Mouse (Mus musculus): ENCODE data around the gene Adgrg5. TPM values are rescaled to one million over a fixed set of nuclear protein-coding genes. Genes with fewer than 3 reads are reported as not detected.
A peak's percentile ranks its signal among the peaks of the same experiment; 100 is the strongest.

The Adgrg5 gene
- polyA plus RNA-seq, 1 experiment from 2014 or later: 0.21 TPM

DNA sequence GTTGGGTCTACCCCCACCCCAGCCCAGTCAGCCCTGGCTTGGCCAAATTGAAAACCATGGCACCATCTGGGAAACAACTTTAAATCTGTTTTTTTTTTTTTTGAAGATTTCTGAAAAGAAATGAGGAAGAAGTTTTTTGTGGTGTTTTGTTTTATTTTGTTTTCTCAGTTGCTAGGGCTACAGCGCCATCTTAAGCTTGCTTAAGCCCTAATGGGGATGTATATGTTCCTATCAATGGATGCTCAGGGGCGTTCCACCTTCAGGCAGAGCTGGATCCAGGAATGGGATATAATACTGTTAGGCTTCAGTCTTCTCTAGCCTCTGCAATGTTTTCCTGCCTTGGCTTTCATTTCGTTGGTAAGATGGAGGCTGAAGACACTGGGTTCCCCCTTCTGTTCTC lies 11.7 kb downstream of the Adgrg5 start:
- Histone ChIP-seq H3K4me1 (ENCODE audit: insufficient read depth) (no peaks in the 10 kb centered on the region), H3K27ac (ENCODE audit: low read depth) (no peak overlapping the region), H3K4me2 (no peak overlapping the region), H3K36me3 (ENCODE audit: insufficient read depth) (no peaks in the 10 kb centered on the region), H3K9ac (no peak overlapping the region), H3K4me3 (ENCODE audit: low read depth, low read length) (no peak overlapping the region), H3K27me3 (ENCODE audit: insufficient read depth, low read length) (no peaks in the 10 kb centered on the region), H3K9me3 (ENCODE audit: low read depth, low read length) (no peaks in the 10 kb centered on the region)
- WGBS: 82% methylated on average over 3 of the region's 3 CpGs
- ATAC-seq (ENCODE audit: insufficient read depth): no peak
- DNase-seq: no peak
- TF ChIP-seq CTCF (IDR thresholded peaks at IDR 0.05; ENCODE audit: low read depth): no peak

DNA sequence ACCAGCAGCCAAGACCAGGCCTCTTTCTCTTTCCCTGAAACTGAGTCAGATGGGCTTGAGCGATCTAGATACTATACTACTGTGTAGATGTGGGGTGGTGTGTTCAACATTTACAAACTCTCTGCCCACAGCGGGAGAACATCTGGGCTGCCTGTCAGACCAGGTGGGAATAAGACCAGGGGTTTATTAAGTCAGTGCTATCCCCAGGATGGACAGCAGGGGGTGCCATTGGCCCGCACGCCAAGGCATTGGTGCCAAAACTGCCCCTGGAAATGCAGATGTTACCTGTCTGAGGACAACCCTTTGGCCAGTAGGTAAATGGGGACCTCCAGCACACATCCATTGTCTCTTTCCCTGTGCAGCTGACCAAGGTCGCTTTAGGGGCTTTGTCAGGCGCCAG lies 19.1 kb downstream of the Adgrg5 start:
- no peak overlapping the region for H3K9ac ChIP-seq
- H3K4me2 ChIP-seq: no peak overlapping the region
- peak; percentile 73 for DNase-seq
- WGBS: 12% methylated on average over 6 of the region's 6 CpGs
- H3K27me3 ChIP-seq (ENCODE audit: insufficient read depth, low read length): no peaks in the 10 kb centered on the region
- peak; percentile 92 for TF ChIP-seq CTCF (IDR thresholded peaks at IDR 0.05; ENCODE audit: low read depth)
- H3K36me3 ChIP-seq (ENCODE audit: insufficient read depth): no peaks in the 10 kb centered on the region
- no peak for ATAC-seq (ENCODE audit: insufficient read depth)
- H3K27ac ChIP-seq (ENCODE audit: low read depth): no peak overlapping the region
- no peak overlapping the region for H3K4me3 ChIP-seq (ENCODE audit: low read depth, low read length)
- H3K4me1 ChIP-seq (ENCODE audit: insufficient read depth): no peaks in the 10 kb centered on the region
- H3K9me3 ChIP-seq (ENCODE audit: low read depth, low read length): no peaks in the 10 kb centered on the region

- DNase-seq (no peak), ATAC-seq (ENCODE audit: insufficient read depth) (no peak)
- Histone ChIP-seq H3K9ac (no peak overlapping the region), H3K27ac (ENCODE audit: low read depth) (no peak overlapping the region), H3K4me1 (ENCODE audit: insufficient read depth) (no peaks in the 10 kb centered on the region), H3K27me3 (ENCODE audit: insufficient read depth, low read length) (no peaks in the 10 kb centered on the region), H3K9me3 (ENCODE audit: low read depth, low read length) (no peaks in the 10 kb centered on the region), H3K4me2 (no peak overlapping the region), H3K36me3 (ENCODE audit: insufficient read depth) (no peaks in the 10 kb centered on the region), H3K4me3 (ENCODE audit: low read depth, low read length) (no peak overlapping the region)
- WGBS: 44% methylated on average over 6 of the region's 6 CpGs
- no peak for TF ChIP-seq CTCF (IDR thresholded peaks at IDR 0.05; ENCODE audit: low read depth)
Observed at GRCm38 (mm10) chr8:94945185-94945584, 21.7 kb downstream of the Adgrg5 start.

DNA sequence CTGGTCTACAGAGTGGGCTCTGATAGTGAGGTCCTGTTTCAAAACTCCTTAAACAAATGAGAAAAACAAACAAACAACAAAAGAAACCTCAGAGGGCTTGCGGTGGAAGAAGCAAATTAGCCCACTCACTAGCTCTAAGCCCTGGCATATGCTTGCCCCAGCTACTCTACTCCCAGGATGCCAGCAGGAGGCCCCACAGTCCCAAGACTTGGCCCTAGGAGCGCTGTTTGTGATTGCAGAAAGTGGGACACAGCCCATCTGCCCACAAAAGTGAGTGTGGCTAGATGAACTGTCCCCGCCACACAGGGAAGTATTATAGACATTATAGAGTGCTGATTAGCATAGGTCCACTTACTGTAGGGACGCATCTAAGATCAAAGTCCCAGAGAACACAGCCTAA lies 24.9 kb downstream of the Adgrg5 start:
- Histone ChIP-seq H3K9me3 (ENCODE audit: low read depth, low read length) (no peaks in the 10 kb centered on the region), H3K36me3 (ENCODE audit: insufficient read depth) (no peaks in the 10 kb centered on the region), H3K4me1 (ENCODE audit: insufficient read depth) (no peaks in the 10 kb centered on the region), H3K4me3 (ENCODE audit: low read depth, low read length) (no peak overlapping the region), H3K27me3 (ENCODE audit: insufficient read depth, low read length) (no peaks in the 10 kb centered on the region), H3K27ac (ENCODE audit: low read depth) (no peak overlapping the region), H3K9ac (no peak overlapping the region), H3K4me2 (no peak overlapping the region)
- no peak for ATAC-seq (ENCODE audit: insufficient read depth)
- WGBS: 64% methylated on average over 4 of the region's 4 CpGs
- TF ChIP-seq CTCF (IDR thresholded peaks at IDR 0.05; ENCODE audit: low read depth): no peak
- no peak for DNase-seq

DNA sequence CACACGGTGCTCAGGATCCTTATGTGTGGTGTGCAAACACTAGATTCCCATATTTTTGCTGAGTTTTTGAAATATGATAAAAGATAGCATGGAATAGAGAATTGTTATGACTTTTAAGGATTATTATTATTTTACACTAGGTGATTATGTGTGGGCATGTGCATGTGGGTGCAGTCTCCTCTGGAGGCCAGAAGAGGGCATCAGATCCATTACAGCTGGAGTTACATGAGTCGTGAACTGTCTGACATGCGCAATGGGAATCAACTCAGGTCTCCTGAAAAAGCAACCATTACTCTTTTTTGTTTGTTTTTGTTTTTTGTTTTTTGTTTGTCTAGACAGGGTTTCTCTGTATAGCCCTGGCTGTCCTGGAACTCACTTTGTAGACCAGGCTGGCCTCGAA lies 25.5 kb downstream of the Adgrg5 start:
- no peak overlapping the region for H3K27ac ChIP-seq (ENCODE audit: low read depth)
- DNase-seq (no peak), ATAC-seq (ENCODE audit: insufficient read depth) (no peak)
- H3K4me2 ChIP-seq: no peak overlapping the region
- H3K27me3 ChIP-seq (ENCODE audit: insufficient read depth, low read length): no peaks in the 10 kb centered on the region
- H3K9me3 ChIP-seq (ENCODE audit: low read depth, low read length): no peaks in the 10 kb centered on the region
- WGBS: 76% methylated on average over 4 of the region's 4 CpGs
- no peaks in the 10 kb centered on the region for H3K4me1 ChIP-seq (ENCODE audit: insufficient read depth)
- H3K36me3 ChIP-seq (ENCODE audit: insufficient read depth): no peaks in the 10 kb centered on the region
- no peak overlapping the region for H3K4me3 ChIP-seq (ENCODE audit: low read depth, low read length)
- peak; percentile 26 for TF ChIP-seq CTCF (IDR thresholded peaks at IDR 0.05; ENCODE audit: low read depth)
- H3K9ac ChIP-seq: no peak overlapping the region

- Histone ChIP-seq H3K9me3 (ENCODE audit: low read depth, low read length) (no peaks in the 10 kb centered on the region), H3K27ac (ENCODE audit: low read depth) (no peak overlapping the region), H3K4me1 (ENCODE audit: insufficient read depth) (0 out of 2 replicates have a peak, but pooled peaks cover 4% of the 10 kb centered on the region), H3K4me3 (ENCODE audit: low read depth, low read length) (no peak overlapping the region), H3K9ac (no peak overlapping the region), H3K27me3 (ENCODE audit: insufficient read depth, low read length) (no peaks in the 10 kb centered on the region), H3K4me2 (no peak overlapping the region), H3K36me3 (ENCODE audit: insufficient read depth) (no peaks in the 10 kb centered on the region)
- DNase-seq: peak; percentile 87
- peak; percentile 53; the same call in 1 of the 2 replicates for ATAC-seq (ENCODE audit: insufficient read depth)
- TF ChIP-seq CTCF (IDR thresholded peaks at IDR 0.05; ENCODE audit: low read depth): peak; percentile 99
- WGBS: 20% methylated on average over 4 of the region's 4 CpGs
Observed at GRCm38 (mm10) chr8:94950046-94950445, 26.6 kb downstream of the Adgrg5 start.

DNA sequence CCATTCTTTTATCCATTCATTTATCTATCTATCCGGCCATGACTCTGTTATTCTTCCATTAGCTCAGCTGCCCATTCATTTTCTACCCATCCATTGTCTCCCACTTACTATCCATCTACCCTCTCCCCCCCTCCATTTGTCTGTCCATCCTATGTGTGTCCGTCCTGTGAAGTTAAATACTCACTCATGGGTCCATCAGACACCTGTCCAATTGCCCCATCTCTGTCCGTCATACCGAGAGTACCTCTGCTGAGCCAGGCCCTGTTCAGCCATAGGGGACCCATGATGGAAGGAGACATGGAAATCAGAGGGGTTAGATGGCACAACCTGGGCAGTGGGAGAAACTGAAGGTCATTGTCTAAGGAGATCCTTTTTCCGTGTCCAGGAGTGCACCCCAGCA lies 27.0 kb downstream of the Adgrg5 start:
- H3K9me3 ChIP-seq (ENCODE audit: low read depth, low read length): no peaks in the 10 kb centered on the region
- DNase-seq (no peak), ATAC-seq (ENCODE audit: insufficient read depth) (no peak)
- H3K36me3 ChIP-seq (ENCODE audit: insufficient read depth): no peaks in the 10 kb centered on the region
- H3K4me1 ChIP-seq (ENCODE audit: insufficient read depth): 0 out of 2 replicates have a peak, but pooled peaks cover 4% of the 10 kb centered on the region
- no peak overlapping the region for H3K4me2 ChIP-seq
- H3K4me3 ChIP-seq (ENCODE audit: low read depth, low read length): no peak overlapping the region
- H3K9ac ChIP-seq: no peak overlapping the region
- H3K27ac ChIP-seq (ENCODE audit: low read depth): no peak overlapping the region
- 78% methylated on average over 5 of the region's 5 CpGs for WGBS
- no peaks in the 10 kb centered on the region for H3K27me3 ChIP-seq (ENCODE audit: insufficient read depth, low read length)
- no peak for TF ChIP-seq CTCF (IDR thresholded peaks at IDR 0.05; ENCODE audit: low read depth)

DNA sequence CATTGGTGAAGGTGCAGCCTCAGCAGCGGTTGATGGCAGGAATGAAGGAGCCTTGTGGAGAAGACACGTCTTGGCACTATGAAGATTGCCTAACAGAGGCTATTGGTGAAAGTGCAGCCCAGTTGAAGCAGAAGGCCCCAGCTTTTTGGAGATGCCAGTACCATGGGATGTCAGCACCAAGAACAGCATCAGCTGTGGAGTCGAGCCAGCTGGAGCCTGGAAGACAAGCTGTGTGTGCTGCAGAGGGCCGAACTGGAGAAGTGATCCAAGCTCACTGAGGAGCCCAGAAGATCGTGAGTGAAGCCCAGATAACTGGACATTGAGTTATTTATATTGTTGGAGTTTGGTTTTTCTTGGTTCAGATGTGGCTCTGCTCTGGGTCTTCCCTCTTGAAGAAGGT lies 28.6 kb downstream of the Adgrg5 start:
- Histone ChIP-seq H3K27ac (ENCODE audit: low read depth) (no peak overlapping the region), H3K27me3 (ENCODE audit: insufficient read depth, low read length) (no peaks in the 10 kb centered on the region), H3K9ac (no peak overlapping the region), H3K4me2 (no peak overlapping the region), H3K4me1 (ENCODE audit: insufficient read depth) (0 out of 2 replicates have a peak, but pooled peaks cover 4% of the 10 kb centered on the region), H3K9me3 (ENCODE audit: low read depth, low read length) (no peaks in the 10 kb centered on the region), H3K4me3 (ENCODE audit: low read depth, low read length) (no peak overlapping the region), H3K36me3 (ENCODE audit: insufficient read depth) (no peaks in the 10 kb centered on the region)
- no peak for TF ChIP-seq CTCF (IDR thresholded peaks at IDR 0.05; ENCODE audit: low read depth)
- ATAC-seq (ENCODE audit: insufficient read depth) (no peak), DNase-seq (no peak)
- 57% methylated on average over 5 of the region's 5 CpGs for WGBS
